Mouse (Mus musculus) lung, adult 2 months (tissue): Measurements from ENCODE around the gene Sbno2.

Experiments
- CTCF ChIP-seq: fragments of 200-500 bp; IDR thresholded peaks from 2 replicates; pipeline ENCODE4 v1.5.1; 2011; ENCODE audit warnings: mild to moderate bottlenecking, low read length, control low read depth; ENCODE audit not compliant: insufficient read depth
- POLR2A ChIP-seq: fragments of 200-500 bp; IDR thresholded peaks from 2 replicates; pipeline ENCODE4 v1.6.1; 2011; ENCODE audit warnings: low read depth, mild to moderate bottlenecking, control low read depth, low read length, borderline replicate concordance; ENCODE audit errors: extremely low read depth

GRCm38 (mm10) chr10:80025889-80026288 lies 79.5 kb downstream of the Sbno2 start:
- no peak for TF ChIP-seq POLR2A
- TF ChIP-seq CTCF = no peak
